Mouse (Mus musculus): Measurements from ENCODE around the gene Sirt5. TPM values are rescaled to one million over a fixed set of nuclear protein-coding genes. Genes with fewer than 3 reads are reported as not detected.

Gene Sirt5
- total RNA-seq, 2 experiments from 2014 or later = 12.8 to 15.2 TPM

DNA sequence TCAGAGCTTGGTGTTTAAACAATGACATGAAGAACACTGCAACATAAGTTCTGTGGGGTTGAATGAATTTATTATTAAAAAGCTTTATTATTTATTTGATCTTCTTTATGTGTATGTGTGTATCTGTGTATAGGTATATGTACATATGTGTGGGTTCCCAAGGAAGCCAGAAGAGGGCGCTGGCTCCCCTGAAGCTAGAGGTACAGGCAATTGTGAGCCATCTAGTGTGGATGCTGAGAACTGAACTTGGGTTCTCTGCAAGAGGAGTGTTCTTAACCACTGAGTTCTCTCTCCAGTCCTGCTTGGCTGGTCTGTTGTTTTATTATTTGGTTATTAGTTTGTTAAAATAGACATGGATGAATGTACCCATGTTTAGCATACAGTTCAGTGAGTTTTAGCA, 7.6 kb downstream of the Sirt5 start:
- DNase-seq (ENCODE audit: low spot score in 2 of 2) = no peak

DNA sequence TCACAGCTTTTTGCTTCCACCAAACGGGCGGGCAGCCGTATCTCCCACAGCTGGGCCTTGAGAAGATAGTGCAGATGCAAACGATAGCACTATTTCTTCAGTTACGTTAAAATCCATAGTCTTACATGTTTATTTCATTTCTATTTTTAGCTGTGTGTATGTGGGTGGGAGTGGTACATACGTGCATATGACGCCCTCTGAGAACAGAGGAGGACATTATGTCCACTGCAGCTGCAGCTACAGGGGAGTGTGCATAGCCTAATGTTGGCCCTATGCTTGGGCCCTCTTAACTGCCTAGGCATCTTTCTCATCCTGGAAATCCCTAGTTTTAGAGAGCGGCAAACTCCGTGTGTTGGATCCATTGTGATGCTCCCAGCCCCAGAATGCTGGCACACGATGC, 8.9 kb downstream of the Sirt5 start:
- no peak for DNase-seq (ENCODE audit: low spot score in 2 of 2)

DNA sequence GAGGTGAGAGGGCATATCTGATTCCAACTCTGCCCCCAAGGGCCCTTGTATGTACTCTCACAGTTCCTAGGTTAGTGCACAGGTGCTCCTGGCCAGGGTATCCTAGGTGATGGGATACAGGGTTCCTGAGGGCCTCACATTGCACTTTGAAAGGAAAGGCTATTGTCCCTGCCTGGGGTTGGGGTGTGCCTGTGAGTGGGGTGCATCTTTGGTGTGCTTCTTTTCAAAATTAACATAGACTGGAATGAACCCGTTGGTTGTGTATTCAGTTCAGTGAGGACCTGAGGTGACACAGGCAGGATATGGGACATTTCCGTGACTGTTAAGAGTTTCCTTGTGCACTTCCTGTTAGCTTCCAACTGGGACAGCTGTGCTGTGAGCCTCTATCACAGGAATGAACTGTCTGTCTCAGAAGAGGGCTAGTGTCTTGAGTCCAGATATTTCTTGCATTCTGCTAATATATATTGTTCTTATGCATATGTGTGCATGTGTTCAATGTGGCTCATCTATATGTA, 9.7 kb downstream of the Sirt5 start:
- DNase-seq (ENCODE audit: low spot score in 2 of 2) = no peak

DNA sequence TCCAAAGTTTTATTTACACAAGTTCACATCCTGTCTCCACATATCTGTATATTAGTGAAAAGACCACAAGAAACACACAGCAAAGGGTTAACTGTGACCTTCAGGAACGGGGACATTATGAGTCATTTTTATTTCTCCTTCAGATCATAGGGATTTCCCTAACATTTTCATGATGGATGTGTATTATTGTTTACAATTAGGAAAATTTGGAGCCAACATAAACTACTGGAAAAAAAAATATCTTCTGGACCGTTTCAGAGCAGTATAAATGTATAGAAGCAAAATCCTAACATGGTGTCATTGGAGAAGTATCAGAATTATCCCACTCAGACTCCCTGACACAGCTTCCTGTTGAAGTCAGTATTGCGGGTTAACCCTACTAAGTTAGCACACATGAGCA, 14.7 kb downstream of the Sirt5 start:
- DNase-seq (ENCODE audit: low spot score in 2 of 2) = no peak

DNA sequence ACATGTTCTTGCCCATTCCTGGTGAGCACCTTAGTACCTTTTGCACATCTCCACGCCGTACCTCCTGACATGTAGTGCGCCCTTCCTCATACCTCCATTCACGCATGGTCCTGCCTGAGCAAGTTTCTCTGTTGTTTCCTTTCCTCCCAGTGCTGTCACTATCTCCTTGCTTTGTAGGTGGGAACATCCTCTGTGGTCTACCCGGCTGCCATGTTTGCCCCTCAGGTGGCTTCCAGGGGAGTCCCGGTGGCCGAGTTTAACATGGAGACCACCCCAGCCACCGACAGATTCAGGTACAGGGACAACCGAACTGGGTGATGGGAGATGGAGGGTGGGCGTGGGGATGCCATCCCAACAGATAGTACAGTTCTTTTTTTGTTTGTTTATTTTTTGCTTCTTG, 20.0 kb downstream of the Sirt5 start:
- DNase-seq (ENCODE audit: low spot score in 2 of 2) = no peak

- no peak for DNase-seq (ENCODE audit: low spot score in 2 of 2)
Observed at GRCm38 (mm10) chr13:43397700-43398296, 32.5 kb downstream of the Sirt5 start.

DNA sequence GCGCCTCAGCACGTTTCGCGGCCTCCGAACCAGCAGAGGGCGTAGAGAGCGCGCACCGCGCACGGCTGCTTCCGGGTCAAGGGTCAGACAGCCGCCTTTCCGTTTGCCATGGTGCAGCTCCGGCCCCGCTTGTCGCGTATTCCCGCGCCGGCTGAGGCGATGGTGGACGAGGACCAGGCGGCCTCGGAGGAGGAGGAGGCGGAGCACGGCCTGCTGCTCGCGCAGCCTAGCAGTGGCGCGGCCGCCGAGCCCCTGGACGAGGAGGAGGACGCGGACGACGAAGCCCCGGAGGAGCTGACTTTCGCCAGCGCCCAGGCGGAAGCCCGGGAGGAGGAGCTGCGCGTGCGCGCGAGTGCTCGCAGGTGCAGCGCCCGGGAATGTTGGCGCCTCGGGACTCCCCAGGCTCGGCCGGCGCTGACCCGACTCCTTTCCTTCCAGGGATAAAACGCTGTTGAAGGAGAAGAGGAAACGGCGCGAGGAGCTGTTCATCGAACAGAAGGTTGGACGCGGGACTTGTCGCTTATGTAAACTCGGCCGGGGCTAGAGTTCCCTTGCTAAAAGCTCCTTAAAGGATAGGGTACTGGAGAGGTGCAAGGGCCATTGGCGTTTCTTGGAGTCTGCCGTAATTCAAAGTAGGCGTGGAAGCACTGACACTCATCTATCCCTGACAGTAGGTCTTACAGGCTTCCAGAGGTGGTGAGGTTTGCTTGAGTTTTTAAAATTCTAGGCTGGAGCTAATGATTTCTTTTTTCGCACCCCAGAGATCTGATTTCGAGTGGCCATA, 33.2 kb downstream of the Sirt5 start, which contains the start of gene Nol7:
Gene Nol7 (plus strand): TSS at position 94 of the 784 bp plus-strand sequence.
- DNase-seq (ENCODE audit: low spot score in 2 of 2) = peak; percentile 97 to 98

DNA sequence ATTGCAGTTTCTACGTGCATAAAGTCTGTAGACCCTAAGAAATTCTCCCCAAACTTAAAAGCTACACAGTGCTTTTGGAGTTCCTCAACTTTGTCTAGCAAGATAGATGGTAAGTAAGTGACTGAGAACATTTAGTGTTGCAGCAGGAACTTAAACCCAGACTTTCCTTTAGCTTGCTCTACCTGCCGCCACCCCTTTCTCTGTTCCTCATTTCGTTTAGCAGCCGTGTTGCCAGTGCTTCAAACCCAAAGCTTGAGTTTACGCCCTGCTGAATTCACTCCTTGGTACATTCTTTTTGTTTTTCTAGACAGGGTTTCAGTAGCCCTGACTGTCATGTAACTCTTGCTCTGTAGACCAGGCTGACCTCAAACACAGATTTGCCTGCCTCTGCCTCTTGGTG, 34.3 kb downstream of the Sirt5 start:
- no peak for DNase-seq (ENCODE audit: low spot score in 2 of 2)

DNA sequence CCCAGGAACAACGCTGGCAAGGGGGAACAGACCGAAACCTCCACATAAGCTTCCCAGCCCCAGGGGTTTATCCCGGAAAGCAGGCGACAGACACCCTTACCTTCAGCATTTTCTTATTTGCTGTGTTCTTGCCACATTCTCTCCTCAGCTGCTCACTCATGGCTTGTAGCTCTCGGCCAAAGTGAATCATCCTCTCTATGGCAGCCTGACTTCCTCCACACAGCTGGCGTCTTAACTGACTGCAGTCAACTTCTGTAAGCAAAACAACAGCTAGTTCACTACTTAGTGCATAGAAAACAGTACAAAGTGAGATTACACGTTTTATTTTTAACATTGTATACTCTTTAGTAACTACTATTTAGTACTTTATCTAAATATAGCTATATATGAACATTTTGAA, 47.0 kb downstream of the Sirt5 start:
- no peak for DNase-seq (ENCODE audit: low spot score in 2 of 2)

- DNase-seq (ENCODE audit: low spot score in 2 of 2) = no peak
Observed at GRCm38 (mm10) chr13:43413611-43414010, 48.3 kb downstream of the Sirt5 start.

DNA sequence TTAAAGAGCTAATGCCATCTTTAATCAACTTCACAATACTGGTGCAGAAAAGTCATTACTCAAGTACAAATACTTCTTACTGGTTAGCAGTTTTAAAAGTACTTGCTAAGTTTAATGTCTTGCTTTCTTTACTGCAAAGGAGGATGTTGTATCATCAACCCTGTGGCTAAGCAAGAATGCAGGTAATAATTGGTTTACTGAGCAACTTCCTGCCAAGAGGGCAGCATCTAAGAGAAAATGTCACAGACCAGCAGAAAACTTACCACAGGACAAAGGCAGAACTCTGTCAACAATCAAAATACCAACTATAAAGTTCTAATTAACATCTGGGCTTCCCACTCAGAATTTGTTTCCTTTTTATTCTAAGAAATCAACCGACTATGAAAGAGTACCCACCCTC, 50.0 kb downstream of the Sirt5 start:
- no peak for DNase-seq (ENCODE audit: low spot score in 2 of 2)

- no peak for DNase-seq (ENCODE audit: low spot score in 2 of 2)
Observed at GRCm38 (mm10) chr13:43428436-43428835, 63.1 kb downstream of the Sirt5 start.

DNA sequence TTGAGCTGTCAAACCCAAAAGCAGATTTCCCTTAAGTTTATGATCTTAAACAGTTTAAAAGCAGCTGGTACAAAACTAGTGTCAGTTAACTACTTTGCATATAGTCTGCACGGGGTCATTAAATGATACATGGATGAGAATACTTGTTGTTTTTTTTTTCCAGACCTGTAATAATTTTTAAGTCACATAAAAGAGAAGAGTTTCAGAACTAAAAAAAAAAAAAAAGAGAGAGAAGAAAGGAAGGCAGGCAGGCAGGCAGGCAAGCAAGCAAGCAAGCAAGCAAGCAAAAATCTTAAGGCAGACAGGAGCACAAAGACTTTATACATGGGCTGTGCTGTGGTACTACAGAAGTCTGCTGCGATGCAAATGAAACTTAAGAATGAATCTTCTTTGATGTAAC, 68.1 kb downstream of the Sirt5 start:
- DNase-seq (ENCODE audit: low spot score in 2 of 2) = no peak

DNA sequence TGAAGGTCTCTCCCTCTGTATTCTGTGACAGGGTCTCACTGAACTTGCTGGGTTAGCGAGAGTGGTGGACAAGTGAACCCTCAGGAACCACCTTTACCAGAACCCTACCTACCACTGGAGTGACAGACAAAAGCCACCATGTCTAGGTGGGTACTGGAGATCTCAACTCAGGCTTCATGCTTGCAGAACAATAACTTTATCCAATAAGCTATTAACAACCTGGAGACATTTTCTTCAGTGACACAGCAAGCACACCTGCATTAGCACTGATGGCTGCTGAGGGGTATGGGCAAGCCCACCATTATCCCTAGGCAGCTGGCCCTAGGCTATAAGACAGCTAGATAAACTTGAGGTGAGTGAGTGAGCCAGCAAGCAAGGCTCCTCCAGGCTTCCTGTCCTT, 75.1 kb downstream of the Sirt5 start:
- no peak for DNase-seq (ENCODE audit: low spot score in 2 of 2)

DNA sequence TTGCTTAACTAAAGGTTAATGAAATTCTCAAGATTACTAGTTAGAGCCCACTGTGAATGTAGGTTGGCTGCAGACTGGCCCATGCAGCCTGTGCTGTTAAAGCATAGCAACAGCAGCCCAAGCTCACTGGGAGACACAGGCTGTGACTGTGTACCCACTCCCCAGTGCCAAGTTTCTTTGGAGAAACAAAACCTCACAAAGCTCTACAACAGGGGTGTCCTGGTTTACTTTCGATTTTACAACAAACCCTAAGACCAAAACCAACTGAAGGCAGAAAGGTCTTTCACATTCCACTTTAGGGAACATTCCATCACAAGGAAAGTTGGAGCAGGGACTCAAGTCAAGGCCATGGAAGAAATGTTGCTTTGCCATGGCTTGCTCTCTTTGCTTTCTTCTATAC, 77.3 kb downstream of the Sirt5 start:
- no peak for DNase-seq (ENCODE audit: low spot score in 2 of 2)

DNA sequence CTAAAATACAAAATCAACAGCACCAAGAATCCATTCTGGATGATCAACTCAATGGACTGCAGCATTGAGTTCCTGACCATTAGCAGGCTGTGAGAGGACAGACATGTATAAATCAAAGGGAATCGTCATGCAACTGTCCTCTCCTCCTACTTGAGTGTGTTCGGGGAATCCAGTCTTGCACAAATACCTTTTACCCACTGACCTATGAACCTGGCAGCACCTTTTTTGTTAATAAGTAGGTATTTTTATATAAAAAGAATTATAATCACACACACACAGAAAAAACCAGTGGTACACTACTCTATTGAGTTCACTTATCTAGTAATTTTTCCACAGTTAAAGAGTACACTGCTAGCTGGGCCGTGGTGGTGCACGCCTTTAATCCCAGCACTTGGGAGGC, 78.4 kb downstream of the Sirt5 start:
- DNase-seq (ENCODE audit: low spot score in 2 of 2) = no peak

GRCm38 (mm10) chr13:43444717-43445116, 79.4 kb downstream of the Sirt5 start:
- no peak for DNase-seq (ENCODE audit: low spot score in 2 of 2)

Other genes starting within 250 kb of the Sirt5 start
- gene Tbc1d7, start 194.0 kb upstream of the Sirt5 start, total RNA-seq (2021) = 10 to 100 TPM; 24.0 to 26.8 TPM
- 1 to 10 TPM; 5.2 to 6.4 TPM for gene Gfod1, start 61.3 kb upstream of the Sirt5 start, total RNA-seq (2021)
- 100 to 1,000 TPM; 142 to 149 TPM for gene Nol7, start 32.9 kb downstream of the Sirt5 start, total RNA-seq (2021)
- 10 to 100 TPM; 46.3 to 54.3 TPM for gene Ranbp9, start 115.8 kb downstream of the Sirt5 start, total RNA-seq (2021)
- 10 to 100 TPM; 21.0 to 23.5 TPM for gene Mcur1, start 194.7 kb downstream of the Sirt5 start, total RNA-seq (2021)